Mouse (Mus musculus) heart, adult 18-20 months (tissue): ENCODE measurements around the gene Myo18b. TPM values are rescaled to one million over a fixed set of nuclear protein-coding genes. Genes with fewer than 3 reads are reported as not detected.

Source experiments
- total RNA-seq, 2 experiments: library from RNA; stranded (reverse); gene quantifications; 2 replicates each; pipeline ENCODE4 v1.2.3; 2021

Myo18b gene
- total RNA-seq, 2 experiments from 2014 or later = 197 to 201 TPM

Other genes with a start within 250 kb of the Myo18b start
- 1 to 10 TPM; 5.1 to 7.2 TPM for gene Grk3, start 119.4 kb upstream of the Myo18b start, total RNA-seq
- not detected for gene Crybb2, start 173.8 kb upstream of the Myo18b start, total RNA-seq
- gene Crybb3, start 185.2 kb upstream of the Myo18b start, total RNA-seq = under 1 TPM; 0.23 to 0.55 TPM